Mouse (Mus musculus) liver, embryonic 14.5 days (tissue): Measurements from ENCODE around the gene Dis3l2.

ENCODE experiments used
- CTCF ChIP-seq: IDR thresholded peaks from 2 replicates; pipeline ENCODE4 v1.5.1; 2016; ENCODE audit warnings: antibody characterized with exemption, low read depth, control low read depth
- EP300 ChIP-seq: IDR thresholded peaks from 2 replicates; pipeline ENCODE4 v1.6.1; 2016; ENCODE audit warnings: antibody characterized with exemption, low read depth

DNA sequence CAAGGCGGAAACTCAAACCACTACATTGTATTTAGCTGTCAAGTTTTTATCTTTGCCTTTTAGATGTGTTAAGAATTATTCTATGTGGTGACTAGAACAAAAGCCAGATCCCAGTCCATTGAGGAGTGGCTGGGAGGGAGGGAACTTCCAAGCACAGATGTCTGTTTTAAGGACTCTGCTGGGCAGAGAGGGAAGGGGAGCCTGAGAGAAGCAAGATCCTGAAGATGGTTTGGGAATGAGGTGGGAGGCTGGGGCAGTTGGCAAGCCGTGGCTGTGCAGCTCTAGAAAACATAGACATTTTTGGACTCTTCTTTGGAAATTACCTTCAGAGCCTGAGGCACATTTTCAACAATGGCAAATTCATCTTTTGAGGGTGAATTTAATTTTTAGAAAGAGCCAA lies 208.9 kb downstream of the Dis3l2 start:
- no peak for TF ChIP-seq CTCF
- TF ChIP-seq EP300, result no peak
